Mouse (Mus musculus): ENCODE results near the gene Cpb1.

- TF ChIP-seq GATA1 (IDR thresholded peaks at IDR 0.05; ENCODE audit: borderline replicate concordance, low read length) (no peak), FLI1 (IDR thresholded peaks at IDR 0.05; ENCODE audit: low read length) (no peak)
Observed at GRCm38 (mm10) chr3:20281796-20282195, 6.3 kb upstream of the Cpb1 start.

All from megakaryocyte, embryonic 14.5 days (primary cell).